Mouse (Mus musculus) embryo, embryonic 11 days (tissue): ENCODE results near the gene Gapdh.

Source experiments
- DNase-seq: peaks from one replicate; pipeline ENCODE4 v3.0.0-alpha.2; 2015

Gapdh gene

GRCm38 (mm10) chr6:125166051-125166751 lies at the start of gene Gapdh:
Gene Gapdh, minus strand, starts transcription at chr6:125166467.
- peak; percentile 85 for DNase-seq

GRCm38 (mm10) chr6:125215148-125215954 lies 49.1 kb upstream of the Gapdh start, which contains the start of gene Vamp1:
Gene Vamp1, plus strand, starts transcription at chr6:125215551.
- peak; percentile 97 for DNase-seq

- DNase-seq: no peak
Observed at GRCm38 (mm10) chr6:125213715-125214114, 47.4 kb upstream of the Gapdh start.

- DNase-seq: no peak
Observed at GRCm38 (mm10) chr6:125213129-125213528, 46.9 kb upstream of the Gapdh start.

- DNase-seq: no peak
Observed at GRCm38 (mm10) chr6:125212621-125213020, 46.4 kb upstream of the Gapdh start.

- no peak for DNase-seq
Observed at GRCm38 (mm10) chr6:125210436-125210835, 44.2 kb upstream of the Gapdh start.

- DNase-seq: no peak
Observed at GRCm38 (mm10) chr6:125197166-125197565, 30.9 kb upstream of the Gapdh start.

- peak; percentile 7 for DNase-seq
Observed at GRCm38 (mm10) chr6:125196301-125196700, 30.0 kb upstream of the Gapdh start.

- no peak for DNase-seq
Observed at GRCm38 (mm10) chr6:125195541-125196075, 29.3 kb upstream of the Gapdh start.

- DNase-seq: no peak
Observed at GRCm38 (mm10) chr6:125193390-125193789, 27.1 kb upstream of the Gapdh start.

- DNase-seq: no peak
Observed at GRCm38 (mm10) chr6:125192841-125193240, 26.6 kb upstream of the Gapdh start.

GRCm38 (mm10) chr6:125192016-125192714 lies 25.9 kb upstream of the Gapdh start:
- peak; percentile 97 for DNase-seq

GRCm38 (mm10) chr6:125191332-125192015 lies 25.2 kb upstream of the Gapdh start, which contains the start of the genes Ncapd2 and Mrpl51:
Gene Ncapd2, minus strand, starts transcription at chr6:125191701.
Gene Mrpl51, plus strand, starts transcription at chr6:125191801.
- DNase-seq: peak; percentile 99

GRCm38 (mm10) chr6:125190816-125191215 lies 24.5 kb upstream of the Gapdh start:
- peak; percentile 17 for DNase-seq

GRCm38 (mm10) chr6:125186203-125186602 lies 19.9 kb upstream of the Gapdh start:
- DNase-seq: no peak

GRCm38 (mm10) chr6:125182133-125182532 lies 15.9 kb upstream of the Gapdh start:
- DNase-seq: no peak

- no peak for DNase-seq
Observed at GRCm38 (mm10) chr6:125179601-125180000, 13.3 kb upstream of the Gapdh start.

GRCm38 (mm10) chr6:125175469-125175868 lies 9.2 kb upstream of the Gapdh start:
- DNase-seq: no peak

- DNase-seq: no peak
Observed at GRCm38 (mm10) chr6:125173256-125173655, 7.0 kb upstream of the Gapdh start.

- DNase-seq: no peak
Observed at GRCm38 (mm10) chr6:125172474-125172873, 6.2 kb upstream of the Gapdh start.

GRCm38 (mm10) chr6:125170194-125170593 lies 3.9 kb upstream of the Gapdh start:
- DNase-seq: no peak

- DNase-seq: no peak
Observed at GRCm38 (mm10) chr6:125168086-125168485, 1.8 kb upstream of the Gapdh start.
